Mouse (Mus musculus) testis, adult 2 months (tissue): Measurements from ENCODE around the gene Ak8.

Source experiments
- CTCF ChIP-seq: fragments of 200-500 bp; IDR thresholded peaks from 2 replicates; pipeline ENCODE4 v1.5.1; 2012; ENCODE audit warnings: low read depth, mild to moderate bottlenecking, inconsistent platforms, low read length, moderate library complexity; ENCODE audit not compliant: control insufficient read depth, insufficient read depth, insufficient replicate concordance
- POLR2A ChIP-seq: fragments of 200-500 bp; IDR thresholded peaks from 2 replicates; pipeline ENCODE4 v1.6.1; 2012; ENCODE audit warnings: low read depth, mild to moderate bottlenecking, inconsistent platforms, low read length, moderate library complexity; ENCODE audit not compliant: control insufficient read depth

- no peak for TF ChIP-seq POLR2A
- peak; percentile 57 for TF ChIP-seq CTCF
Observed at GRCm38 (mm10) chr2:28755451-28755850, 55.5 kb downstream of the Ak8 start.
